Mouse (Mus musculus) heart, adult 9 months (tissue): ENCODE data around the gene Axin1.
A peak's percentile ranks its signal among the peaks of the same experiment; 100 is the strongest.

Experiments
- DNase-seq, 2 experiments: peaks; one replicate each; pipeline ENCODE4 v3.0.0; 2022; ENCODE audit warnings: low spot score in 2 of 2

Gene Axin1

DNA sequence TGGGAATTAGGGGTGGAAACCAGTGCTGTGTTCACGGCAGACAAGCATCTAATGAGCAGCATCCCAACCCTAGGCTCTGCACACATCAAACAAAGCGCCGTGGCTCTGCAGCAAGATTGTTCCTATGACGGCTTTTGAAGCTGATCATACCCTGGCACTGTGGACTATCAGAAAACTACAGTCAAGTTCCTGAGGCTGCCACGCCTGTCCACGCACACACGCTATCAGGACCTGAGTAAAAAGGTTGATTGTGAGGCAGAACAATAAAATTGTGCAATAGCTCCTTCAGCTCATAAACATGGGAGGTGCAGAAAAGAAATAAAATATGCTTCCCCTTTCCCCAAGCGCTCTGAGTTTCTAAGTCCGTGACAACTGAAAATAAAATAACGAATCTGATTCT is 99.2 kb downstream of the Axin1 start:
- DNase-seq = no peak

DNA sequence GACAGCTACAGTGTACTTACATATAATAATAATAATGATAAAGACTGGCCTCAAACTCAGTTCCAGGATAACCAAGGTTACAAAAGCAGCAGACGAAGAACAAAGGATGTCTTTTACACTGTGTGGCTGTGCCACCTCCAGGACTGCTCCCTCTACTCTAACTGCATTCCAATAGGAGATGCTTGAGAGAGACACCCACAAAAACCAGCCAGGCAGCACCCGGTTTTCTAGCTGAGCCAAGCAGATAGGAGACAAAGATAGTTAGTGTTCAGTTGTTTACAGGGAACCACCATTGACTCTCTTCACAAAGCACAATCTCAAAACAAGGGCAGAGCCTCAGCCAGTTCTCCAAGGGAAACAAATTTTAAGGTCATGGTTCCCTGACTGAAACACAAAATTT is 101.1 kb downstream of the Axin1 start:
- DNase-seq = no peak

DNA sequence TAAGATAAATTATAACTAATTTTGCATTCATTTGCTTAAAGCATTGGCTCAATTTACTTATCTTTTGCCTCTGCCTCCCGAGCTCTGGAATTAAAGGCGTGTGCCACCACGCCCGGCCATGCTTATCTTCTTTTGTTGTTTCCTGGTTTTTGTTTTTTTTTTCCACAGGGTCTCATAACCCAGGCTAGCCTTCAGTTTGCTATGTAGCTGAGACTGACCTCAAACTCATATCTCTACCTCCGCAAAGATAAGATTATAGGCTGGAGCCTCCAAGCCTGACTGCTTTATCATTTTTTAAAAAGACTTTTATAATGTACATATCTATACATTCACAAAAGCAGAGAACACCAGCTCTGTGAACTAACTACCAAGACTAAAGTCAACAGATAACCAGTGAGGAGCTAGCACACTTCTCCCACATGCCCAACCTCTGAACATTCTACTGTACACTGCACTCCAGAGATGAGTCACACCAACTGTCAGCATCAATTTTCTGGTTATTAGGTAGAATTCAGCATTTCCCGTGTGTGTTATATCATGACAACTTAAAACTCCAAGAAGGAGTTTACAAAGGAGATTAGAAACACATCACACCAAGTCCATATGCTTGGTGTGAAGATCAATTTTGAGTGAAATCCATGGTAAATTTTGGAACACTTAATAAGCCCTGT is 101.8 kb downstream of the Axin1 start:
- no peak for DNase-seq

DNA sequence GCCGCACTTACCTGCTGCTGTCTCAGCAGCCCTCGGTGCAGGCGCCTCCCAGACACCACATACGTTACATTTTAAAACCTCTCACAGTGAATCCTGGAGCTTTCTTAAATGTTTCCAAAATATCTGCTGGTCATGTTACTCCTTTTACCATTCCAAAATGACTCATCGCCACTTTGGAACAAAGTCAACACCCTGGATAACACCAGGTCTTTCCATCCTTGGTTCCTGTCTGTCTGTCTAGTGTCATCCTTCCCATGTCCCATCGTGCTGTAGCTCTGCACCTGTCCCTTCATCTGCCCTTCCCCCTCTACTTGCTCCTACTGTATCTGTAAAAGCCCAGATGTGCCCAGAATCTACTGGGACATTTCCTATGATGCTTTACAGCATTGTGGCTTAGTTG is 102.5 kb downstream of the Axin1 start:
- DNase-seq = no peak

DNA sequence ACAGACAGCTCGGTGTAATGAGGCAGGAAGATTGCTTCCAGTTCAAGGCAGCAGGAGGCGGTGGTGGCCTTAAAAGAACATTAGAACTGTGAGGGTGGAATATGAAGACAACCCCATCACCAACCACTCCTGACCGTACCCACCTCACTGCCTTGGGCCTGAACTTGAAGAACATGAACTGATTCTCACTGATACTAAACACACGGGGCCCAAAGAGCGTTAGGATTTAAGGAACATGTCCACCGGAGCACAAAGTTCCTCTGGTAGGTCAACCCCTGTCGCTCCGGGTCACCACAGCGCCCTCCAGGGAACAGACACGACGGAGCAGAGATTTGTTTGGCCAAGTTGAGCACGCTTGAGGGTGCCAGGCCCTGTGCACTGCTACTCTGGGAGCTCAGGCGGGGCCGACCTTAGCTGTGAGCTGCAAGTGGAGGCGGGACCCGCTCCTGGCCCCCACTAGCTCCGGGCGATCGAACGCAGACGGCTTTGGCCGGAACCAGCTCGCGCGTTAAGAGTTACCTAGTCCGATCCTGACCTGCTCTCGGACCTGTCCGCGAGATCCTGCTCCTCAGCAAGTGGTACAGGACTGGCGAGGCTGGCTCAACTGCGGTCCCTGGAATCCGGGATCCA is 105.1 kb downstream of the Axin1 start:
- DNase-seq = peak in 1 of 2 experiments; percentile 74

DNA sequence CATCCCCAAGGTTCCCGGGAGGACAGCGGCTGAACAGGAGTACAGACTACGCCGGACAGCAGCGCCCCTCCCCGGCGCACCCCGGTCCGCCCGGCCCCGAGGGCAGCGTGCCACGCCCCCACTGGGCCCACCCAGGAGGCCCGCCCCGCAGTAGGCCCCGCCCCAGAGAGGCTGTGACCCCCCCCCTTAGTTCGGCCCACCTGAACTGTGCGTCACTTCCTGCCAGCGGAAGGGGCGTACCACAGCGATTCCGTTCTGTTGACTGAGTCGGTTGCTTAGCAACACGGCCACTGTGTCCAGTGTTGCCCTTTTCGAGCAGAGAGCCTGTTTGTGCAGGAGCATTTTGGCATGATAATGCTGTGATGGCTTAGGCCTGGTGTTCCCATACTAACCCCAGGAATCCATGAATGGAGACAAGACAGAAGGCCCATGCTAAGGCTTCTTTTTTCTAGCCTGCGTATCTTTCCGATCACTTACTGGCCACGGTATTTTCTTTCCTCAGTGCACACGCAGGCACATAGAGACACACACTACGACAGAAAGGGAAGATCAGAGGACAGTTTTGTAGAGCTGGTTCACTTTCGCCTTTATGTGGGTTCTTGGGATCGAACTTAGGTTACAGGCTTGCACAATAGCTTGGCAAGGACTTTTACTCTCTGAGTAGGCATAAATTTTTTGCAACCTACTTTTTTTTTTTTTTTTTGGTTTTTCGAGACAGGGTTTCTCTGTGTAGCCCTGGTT is 105.8 kb downstream of the Axin1 start, which contains the start of gene Fam234a:
Gene Fam234a, minus strand, starts transcription at position 142 of the 741 bp plus-strand sequence.
- peak; percentile 95 for DNase-seq
